Mouse (Mus musculus) heart, postnatal 4 days (tissue): ENCODE measurements around the gene Pnpla2. TPM values are rescaled to one million over a fixed set of nuclear protein-coding genes. Genes with fewer than 3 reads are reported as not detected.

Source experiments
- DNase-seq: peaks from one replicate; pipeline ENCODE4 v3.0.0; 2021
- total RNA-seq, 2 experiments: library from RNA; stranded (reverse); gene quantifications; 2 replicates each; pipeline ENCODE4 v1.2.3; 2021

Pnpla2 gene
- total RNA-seq, 2 experiments from 2014 or later = 118 to 127 TPM

DNA sequence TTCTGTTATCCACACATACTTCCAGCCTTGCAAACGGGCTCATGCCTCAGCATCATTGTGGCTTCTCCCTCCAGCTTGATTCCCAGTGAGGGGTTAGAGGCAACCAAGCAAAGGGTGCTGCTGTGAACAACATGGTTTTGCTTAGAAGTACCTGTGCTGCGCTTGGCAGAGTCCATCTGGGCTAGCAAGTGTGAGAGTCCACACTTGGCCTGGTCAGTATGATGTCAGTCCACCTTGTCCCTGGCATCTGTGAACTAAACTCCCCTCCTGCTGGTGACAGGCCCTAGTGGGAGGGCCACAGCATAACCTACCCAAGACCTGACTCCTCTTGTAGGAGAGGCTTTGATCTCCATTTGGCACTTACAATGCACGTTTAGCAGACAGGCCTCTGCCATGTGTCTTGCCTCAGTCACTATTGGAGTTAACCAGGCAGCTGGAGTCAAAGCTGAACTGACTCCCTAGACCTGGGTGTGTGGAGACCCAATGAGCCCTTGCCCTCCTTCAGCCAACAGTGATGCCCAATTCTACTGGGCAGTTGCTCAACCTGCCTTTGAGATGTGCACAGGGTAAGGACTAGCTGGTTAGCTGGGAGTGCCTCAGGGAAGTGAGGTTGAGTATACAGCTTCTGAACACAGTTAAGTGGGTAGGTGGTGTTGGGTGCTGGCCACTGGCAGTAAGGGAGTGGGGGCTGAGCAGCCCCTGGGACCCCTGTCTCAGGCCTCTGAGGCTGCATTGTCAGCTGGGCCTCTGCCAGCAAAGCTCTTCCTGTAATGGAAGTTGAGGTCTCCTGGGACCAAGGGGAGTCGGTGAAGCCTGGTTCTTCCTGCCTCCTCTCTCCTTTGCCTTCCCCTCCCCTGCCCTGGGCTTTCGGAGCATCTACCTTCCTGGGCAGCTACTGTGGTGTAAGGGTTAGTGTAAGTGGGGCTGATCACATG is 29.5 kb downstream of the Pnpla2 start:
- DNase-seq = no peak

DNA sequence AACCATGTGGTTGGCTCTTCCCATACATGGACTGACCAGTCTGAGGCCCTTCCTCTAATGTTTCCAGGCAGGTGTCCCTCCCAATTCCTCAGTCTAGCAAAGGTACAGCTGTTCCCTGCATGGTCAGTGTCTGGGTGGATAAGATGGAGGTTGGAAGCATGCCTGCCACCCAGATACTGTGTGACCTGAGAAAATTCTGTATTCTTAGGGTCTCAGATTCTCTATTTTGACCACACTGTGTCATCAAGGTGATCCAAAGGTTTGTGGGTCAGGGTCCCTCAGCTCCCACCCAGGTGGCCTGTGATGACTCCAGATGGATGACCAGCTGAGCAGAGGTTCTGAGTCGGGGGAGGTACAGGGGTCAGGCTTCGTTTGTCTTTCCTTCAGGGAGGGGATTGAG is 30.2 kb downstream of the Pnpla2 start:
- no peak for DNase-seq

DNA sequence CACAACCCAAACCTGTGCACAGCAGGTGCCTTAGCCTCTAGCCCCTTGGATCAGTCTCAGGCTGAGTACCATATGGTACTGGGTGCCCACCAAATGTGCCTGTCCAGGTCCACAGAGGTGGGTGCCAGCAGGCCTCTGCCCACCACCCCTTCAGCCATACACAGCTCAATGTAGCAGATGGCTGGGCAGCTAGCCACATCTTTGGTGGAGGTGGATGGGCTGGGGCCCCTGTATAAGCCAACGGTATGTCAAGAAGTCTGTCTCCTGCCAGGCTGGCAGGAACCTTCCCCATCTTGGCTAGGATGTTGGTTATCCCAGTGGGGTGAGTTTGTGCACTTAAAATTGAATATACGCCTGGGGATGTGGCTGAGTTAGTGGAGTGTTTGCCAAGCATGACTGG is 30.6 kb downstream of the Pnpla2 start:
- no peak for DNase-seq

DNA sequence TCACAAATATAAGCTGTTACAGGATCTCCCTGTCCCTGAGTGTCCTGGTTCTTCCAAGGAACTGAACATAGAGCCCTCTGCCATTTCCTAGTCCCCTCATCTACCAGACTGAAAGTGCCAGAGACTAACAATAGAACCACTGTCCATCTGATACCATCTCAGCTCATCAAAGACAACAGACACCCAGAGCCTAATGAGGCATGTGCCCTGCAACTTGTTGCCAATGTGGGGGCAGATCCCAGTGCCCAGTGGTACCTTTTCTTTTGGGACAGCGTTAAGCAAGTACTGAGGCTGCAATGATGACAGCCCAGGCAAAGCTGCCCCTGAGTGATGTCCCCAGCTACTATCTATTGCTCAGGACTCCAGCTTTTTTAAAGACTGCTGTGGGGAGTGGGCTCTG is 31.2 kb downstream of the Pnpla2 start:
- DNase-seq = no peak

DNA sequence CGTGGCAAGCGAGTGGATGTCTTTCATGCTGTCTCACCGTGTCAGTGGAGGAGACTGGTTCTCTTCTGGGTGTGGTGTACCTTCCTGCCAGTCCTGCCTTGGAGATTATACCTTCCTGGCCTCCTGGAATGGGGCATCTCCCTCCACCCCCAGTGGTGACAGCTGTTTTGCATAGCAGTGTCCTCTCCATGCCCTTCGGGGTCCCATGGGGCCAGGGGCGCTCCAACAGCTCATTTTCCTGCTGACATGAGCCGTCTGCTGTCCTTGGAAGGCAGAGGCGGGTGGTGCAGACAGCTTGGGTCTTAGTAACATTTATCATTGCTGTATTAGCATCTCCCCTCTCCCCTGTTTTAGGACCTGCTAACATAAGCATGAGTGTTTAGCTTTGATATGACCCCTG is 32.1 kb downstream of the Pnpla2 start:
- no peak for DNase-seq

DNA sequence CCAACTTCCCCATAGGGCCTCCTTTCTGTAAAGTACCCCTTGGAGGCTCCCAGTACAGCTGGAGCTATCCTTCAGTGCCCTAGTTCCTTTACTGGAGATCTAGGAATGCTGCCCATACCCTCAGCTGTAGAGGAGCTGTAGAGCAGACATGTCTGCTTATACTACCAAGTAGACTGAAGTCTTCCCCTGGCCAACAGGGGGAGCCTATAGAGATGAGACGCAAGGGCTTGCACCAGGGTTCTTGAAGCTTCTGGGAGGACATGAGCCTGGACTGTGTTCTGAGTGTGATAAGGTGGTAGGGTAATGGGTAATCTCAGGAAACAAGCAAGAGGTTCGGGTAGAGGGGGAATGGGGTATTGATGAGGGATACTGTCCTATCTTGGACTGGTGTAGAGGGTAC is 36.2 kb downstream of the Pnpla2 start:
- DNase-seq = no peak

DNA sequence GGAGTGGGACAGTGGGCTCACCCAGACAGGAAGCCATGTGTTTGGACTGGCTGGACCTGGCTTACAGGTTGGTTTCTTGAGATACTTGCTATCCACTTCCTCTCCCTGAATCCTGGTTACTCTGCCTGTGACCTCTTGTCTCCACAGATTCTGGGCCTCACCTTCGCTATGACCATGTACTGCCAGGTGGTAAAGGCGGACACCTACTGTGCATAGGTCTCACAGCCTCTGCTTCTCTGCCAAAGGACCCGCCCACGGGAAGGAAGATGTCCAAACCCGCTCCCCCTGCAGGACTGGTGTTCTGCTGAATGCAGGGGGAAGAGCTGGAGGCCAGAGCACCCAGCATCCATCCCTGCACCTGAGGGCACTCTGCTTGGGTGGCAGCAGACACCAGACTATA is 37.7 kb downstream of the Pnpla2 start:
- DNase-seq = no peak

DNA sequence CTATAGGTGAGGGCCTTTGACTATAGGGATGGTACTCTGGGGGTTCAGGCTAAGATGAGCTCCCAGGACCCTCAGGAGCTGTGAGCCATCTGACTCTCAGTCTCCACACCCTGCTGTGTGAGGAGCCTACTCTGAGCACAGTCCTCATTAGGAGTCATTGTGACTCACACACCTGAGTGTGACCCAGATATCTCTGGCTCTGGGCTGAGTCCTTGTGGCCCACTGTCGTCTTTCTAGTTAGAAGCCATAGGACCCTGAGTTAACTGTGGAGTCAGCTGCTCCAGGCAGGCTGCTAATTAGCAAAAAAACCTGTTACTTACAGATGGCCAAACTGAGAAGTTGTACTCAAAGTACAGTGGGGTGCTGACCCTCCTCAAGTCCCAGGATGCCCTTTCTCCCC is 38.7 kb downstream of the Pnpla2 start:
- DNase-seq = no peak

DNA sequence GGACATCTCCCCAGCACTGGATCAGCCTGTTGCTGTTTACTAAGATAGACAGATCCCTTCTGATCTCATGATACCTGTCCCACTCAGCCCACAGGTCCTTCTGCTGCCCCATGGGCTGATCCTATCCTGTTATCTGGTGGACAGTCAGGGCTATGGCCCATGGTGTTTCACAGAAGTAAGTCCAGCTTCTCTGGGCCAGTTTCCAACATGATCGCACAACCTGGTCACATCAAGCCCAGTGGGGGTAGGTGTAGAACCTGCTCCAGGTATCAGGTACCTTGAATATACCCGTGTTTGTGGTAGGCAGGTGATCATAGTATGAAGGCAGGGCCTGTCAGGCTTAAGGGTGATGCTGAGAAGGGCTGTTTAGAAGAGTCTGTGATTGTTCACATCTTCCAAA is 40.4 kb downstream of the Pnpla2 start:
- DNase-seq = no peak

DNA sequence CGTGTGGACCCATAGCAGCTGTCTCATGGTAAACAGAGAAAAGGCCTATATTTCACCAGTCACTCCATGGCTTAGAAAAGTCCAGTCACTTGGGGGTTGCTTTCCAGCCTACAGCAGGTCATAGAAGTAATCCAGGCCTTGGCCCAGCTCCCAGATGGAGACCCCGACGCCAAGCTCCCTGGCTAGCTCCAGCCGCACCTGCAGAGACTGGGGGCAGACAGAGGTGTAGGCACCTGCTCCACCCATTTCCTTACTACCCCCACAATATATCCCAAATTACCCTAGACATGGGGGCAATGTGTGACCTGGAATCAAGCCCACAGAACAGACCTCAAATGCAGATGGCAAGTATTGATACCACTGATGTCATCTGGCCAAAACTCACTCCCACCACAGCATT is 40.9 kb downstream of the Pnpla2 start:
- DNase-seq = no peak

DNA sequence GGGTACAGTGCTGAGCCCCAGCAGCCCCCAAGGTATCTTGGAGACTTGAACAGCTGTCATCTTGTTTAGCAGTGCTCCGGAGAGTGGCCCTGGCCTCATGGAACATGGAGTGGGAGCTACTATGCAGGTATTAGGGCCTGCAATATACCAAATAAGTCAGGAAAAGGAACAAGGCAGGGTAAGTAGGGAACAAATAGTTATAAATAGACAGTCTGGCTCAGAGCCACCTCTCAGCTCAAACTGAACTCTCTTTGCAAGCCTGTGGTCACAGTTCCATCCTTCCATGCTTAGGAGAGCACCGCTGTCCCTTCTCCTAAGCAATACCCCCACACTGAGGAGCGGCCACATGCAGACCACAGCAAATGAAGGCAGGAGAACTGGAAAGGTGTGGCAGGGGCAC is 42.6 kb downstream of the Pnpla2 start:
- DNase-seq = no peak

DNA sequence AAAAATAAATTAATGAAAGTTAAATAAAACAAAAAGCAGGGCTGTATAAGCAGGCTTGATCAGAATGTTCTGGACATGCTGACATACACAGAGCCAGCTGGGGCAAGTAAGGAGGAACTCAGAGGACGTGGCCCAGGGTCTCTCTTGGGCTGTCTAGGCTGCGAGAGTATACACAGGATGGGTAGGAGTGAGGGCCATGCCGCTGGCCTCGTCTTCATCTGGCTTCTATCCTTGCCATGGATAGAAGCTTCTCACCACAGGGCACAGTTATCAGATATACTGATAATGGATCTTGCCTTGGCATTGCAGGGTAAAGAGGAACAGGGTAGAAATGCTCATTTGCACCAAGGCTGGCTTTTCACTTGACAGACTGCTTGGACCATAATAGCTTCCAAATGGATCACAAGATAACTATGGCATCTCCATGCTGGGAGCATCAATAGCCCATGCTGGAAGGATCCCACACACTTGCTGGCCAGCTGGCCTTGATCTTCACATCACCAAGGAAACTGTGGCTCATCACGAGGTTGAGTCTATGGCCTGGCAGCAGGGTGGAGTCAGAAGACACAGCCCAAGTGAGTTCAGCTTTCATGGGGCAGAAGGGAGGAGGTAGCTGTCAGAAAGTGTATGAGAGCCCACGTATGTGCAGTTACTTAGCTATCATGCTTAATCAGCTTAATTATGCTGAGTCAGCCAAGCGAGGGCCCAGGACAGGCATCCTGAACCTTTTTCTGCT is 47.0 kb downstream of the Pnpla2 start:
- no peak for DNase-seq

DNA sequence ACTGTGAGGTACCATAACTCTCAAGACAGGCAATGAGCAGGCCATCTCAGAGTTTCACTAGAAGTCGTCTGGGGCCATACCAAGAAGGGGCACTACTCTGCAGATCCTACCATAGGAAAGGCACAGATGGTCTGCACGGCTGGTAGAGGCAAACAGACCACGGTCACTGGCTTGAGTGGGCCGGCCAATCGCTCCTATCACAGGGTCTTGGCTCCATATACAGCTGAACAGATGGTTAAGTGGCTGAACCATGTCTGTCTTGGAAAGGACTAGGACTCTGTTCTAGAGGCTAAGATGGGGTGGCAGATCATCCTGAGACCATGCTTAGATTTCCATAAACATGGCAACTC is 47.5 kb downstream of the Pnpla2 start:
- no peak for DNase-seq

DNA sequence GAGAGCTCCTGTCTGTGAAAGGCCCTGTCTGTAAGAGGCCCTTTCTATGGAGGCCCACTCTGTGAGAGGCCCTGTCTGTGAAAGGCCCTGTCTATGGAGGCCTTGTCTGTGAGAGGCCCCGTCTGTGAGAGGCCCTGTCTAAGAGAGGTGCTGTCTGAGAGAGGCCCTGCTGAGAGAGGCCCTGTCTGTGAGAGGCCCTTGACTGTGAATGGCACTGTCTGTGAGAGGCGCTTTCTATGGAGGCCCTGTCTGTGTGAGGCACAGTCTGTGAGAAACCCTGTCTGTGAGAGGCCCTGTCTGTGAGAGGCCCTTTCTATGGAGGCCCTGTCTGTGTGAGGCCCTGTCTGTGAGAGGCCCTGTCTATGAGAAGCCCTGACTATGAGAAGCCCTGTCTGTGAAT is 51.3 kb downstream of the Pnpla2 start:
- DNase-seq = no peak

DNA sequence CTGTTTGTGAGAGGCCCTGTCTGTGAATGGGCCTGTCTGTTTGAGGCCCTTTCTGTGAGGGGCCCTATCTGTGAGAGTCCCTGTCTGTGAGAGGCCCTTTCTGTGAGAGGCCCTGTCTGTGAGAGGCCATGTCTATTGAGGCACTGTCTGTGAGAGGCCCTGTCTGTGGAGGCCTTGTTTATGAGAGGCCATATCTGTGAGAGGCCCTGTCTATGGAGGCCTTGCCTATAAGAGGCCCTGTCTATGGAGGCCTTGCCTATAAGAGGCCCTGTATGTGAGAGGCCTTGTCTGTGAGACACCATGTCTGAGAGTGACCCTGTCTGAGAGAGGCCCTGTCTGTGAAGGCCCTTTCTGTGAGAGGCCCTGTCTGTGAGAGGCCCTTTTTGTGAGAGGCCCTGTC is 53.2 kb downstream of the Pnpla2 start:
- DNase-seq = no peak

DNA sequence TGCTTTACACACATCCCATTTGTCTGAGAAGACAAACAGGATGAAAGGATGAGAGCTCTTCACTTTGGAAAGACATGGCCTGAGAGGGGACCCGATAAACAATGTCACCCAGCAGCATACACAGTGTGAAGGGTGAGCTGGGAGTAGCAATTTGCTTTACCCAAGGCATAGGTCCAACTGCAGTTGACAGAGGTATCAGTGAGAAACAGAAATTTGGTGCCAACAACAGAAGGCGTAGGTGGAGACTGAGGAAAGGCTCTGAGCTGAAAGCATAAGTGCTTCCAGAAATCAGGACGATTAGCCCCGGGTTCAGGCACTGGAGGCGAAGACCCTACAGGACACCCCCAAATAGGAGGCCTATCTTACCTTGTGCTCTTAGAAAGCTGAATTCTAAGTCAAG is 55.2 kb downstream of the Pnpla2 start:
- no peak for DNase-seq

Other genes starting within 250 kb of the Pnpla2 start
- not detected for gene Lmntd2, start 241.1 kb upstream of the Pnpla2 start, total RNA-seq
- gene Rassf7, start 239.3 kb upstream of the Pnpla2 start, total RNA-seq = 1 to 10 TPM; 4.1 to 6.1 TPM
- gene Phrf1, start 226.4 kb upstream of the Pnpla2 start, total RNA-seq = 10 to 100 TPM; 44.3 to 52.2 TPM
- gene Irf7, start 188.7 kb upstream of the Pnpla2 start, total RNA-seq = 1 to 10 TPM; 1.3 to 1.4 TPM
- not detected for gene Cdhr5, start 178.4 kb upstream of the Pnpla2 start, total RNA-seq
- not detected for gene Sct, start 176.1 kb upstream of the Pnpla2 start, total RNA-seq
- gene Drd4, start 163.2 kb upstream of the Pnpla2 start, total RNA-seq = not detected
- 10 to 100 TPM; 27.8 to 30.6 TPM for gene Deaf1, start 127.5 kb upstream of the Pnpla2 start, total RNA-seq
- gene Tmem80, start 127.5 kb upstream of the Pnpla2 start, total RNA-seq = 10 to 100 TPM; 15.9 to 16.3 TPM
- gene Eps8l2, start 116.3 kb upstream of the Pnpla2 start, total RNA-seq = 1 to 10 TPM; 1.9 TPM
- 100 to 1,000 TPM; 126 to 134 TPM for gene Taldo1, start 63.0 kb upstream of the Pnpla2 start, total RNA-seq
- gene Gatd1, start 41.1 kb upstream of the Pnpla2 start, total RNA-seq = 10 to 100 TPM; 12.5 to 12.9 TPM
- gene Cend1, start 25.7 kb upstream of the Pnpla2 start, total RNA-seq = 1 to 10 TPM; 1.5 to 1.6 TPM
- gene Slc25a22, start 17.3 kb upstream of the Pnpla2 start, total RNA-seq = 10 to 100 TPM; 30.5 to 32.3 TPM
- gene Pidd1, start 11.2 kb upstream of the Pnpla2 start, total RNA-seq = 1 to 10 TPM; 5.9 to 6.4 TPM
- gene Rplp2, start 7.8 kb upstream of the Pnpla2 start, total RNA-seq = 1,000 to 10,000 TPM; 1,146 to 1,184 TPM
- 10 to 100 TPM; 17.6 to 20.1 TPM for gene Cracr2b, start 5.9 kb downstream of the Pnpla2 start, total RNA-seq
- 100 to 1,000 TPM; 229 to 230 TPM for gene Cd151, start 12.2 kb downstream of the Pnpla2 start, total RNA-seq
- 10 to 100 TPM; 49.6 to 52.4 TPM for gene Polr2l, start 19.9 kb downstream of the Pnpla2 start, total RNA-seq
- gene Tspan4, start 20.0 kb downstream of the Pnpla2 start, total RNA-seq = 10 to 100 TPM; 37.2 to 38.0 TPM
- gene Chid1, start 84.7 kb downstream of the Pnpla2 start, total RNA-seq = 10 to 100 TPM; 36.5 to 36.6 TPM
- gene Ap2a2, start 107.0 kb downstream of the Pnpla2 start, total RNA-seq = 10 to 100 TPM; 61.1 to 61.4 TPM
- gene Muc6, start 200.1 kb downstream of the Pnpla2 start, total RNA-seq = not detected
- gene Muc2, start 235.1 kb downstream of the Pnpla2 start, total RNA-seq = under 1 TPM in 1 of 2 experiments, not detected in 1; 0.74 TPM